Mouse (Mus musculus): Measurements from ENCODE around the gene Ufsp1. TPM values are rescaled to one million over a fixed set of nuclear protein-coding genes. Genes with fewer than 3 reads are reported as not detected.

The Ufsp1 gene
- total and polyA plus RNA-seq, 2 experiments, result 1.4 to 6.3 TPM

DNA sequence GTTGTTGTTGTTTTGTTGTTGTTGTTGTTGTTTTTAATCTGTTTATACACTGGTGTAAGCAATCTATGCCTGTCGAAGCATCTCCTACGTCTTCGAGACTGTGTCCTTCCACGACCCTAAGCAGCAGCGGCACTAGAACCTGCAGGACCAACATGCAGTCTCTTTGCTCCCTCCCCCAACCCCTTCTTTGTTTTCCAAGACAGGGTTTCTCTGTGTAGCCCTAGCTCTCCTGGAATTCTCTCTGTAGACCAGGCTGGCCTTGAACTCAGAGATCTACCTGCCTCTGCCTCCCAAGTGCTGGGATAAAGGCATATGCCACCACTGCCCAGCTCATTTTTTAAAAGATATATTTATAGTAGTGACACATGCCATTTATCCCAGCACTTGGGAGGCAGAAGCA, 49.0 kb downstream of the Ufsp1 start:
- Histone ChIP-seq H3K36me3 (ENCODE audit: control insufficient read depth, insufficient read depth, low read length) (no peaks in the 10 kb centered on the region), H3K4me3 (ENCODE audit: insufficient read depth, low read depth, low read length) (no peak overlapping the region), H3K79me2 (ENCODE audit: control insufficient read depth, insufficient read depth, low read length) (no peaks in the 10 kb centered on the region), H3K27ac (replicated peaks; ENCODE audit: insufficient read depth, low read depth, low read length) (no peak overlapping the region), H3K4me1 (ENCODE audit: control insufficient read depth, insufficient read depth, low read length) (peaks cover 13% of the 10 kb centered on the region), H3K27me3 (ENCODE audit: control insufficient read depth, insufficient read depth, low read length) (no peaks in the 10 kb centered on the region), H3K9ac (ENCODE audit: low read depth, low read length) (no peak overlapping the region)
- 98% methylated on average over 5 of the region's 5 CpGs for WGBS
- no peak for DNase-seq (ENCODE audit: extremely low read depth, low read depth, low spot score)
- no peak for TF ChIP-seq CTCF (IDR thresholded peaks at IDR 0.05; ENCODE audit: low read depth, low read length)
- no peak for TF ChIP-seq POLR2A (IDR thresholded peaks at IDR 0.05; ENCODE audit: extremely low read depth, insufficient read depth, low read length)

DNA sequence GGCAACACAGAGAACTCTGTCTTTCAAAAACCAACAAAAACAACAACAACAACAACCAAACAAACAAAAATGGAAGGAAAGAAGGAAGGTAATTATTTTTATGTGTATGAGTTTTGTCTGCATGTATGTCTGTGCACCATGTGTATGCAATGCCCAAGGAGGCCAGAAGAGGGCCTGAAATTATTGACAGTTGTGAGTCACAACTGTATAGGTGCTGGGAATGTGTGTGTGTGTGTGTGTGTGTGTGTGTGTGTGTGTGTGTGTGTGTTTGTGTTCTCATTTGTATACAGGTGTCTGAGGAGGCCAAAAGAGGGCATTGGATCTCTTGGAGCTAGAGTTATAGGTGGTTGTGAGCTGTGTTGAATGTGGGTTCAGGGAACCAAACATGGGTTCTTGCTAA, 49.4 kb downstream of the Ufsp1 start:
- no peak for DNase-seq (ENCODE audit: extremely low read depth, low read depth, low spot score)
- H3K9ac ChIP-seq (ENCODE audit: low read depth, low read length), result no peak overlapping the region
- no peaks in the 10 kb centered on the region for H3K79me2 ChIP-seq (ENCODE audit: control insufficient read depth, insufficient read depth, low read length)
- TF ChIP-seq CTCF (IDR thresholded peaks at IDR 0.05; ENCODE audit: low read depth, low read length) (no peak), POLR2A (IDR thresholded peaks at IDR 0.05; ENCODE audit: extremely low read depth, insufficient read depth, low read length) (no peak)
- H3K36me3 ChIP-seq (ENCODE audit: control insufficient read depth, insufficient read depth, low read length), result no peaks in the 10 kb centered on the region
- peaks cover 13% of the 10 kb centered on the region for H3K4me1 ChIP-seq (ENCODE audit: control insufficient read depth, insufficient read depth, low read length)
- H3K27ac ChIP-seq (replicated peaks; ENCODE audit: insufficient read depth, low read depth, low read length), result no peak overlapping the region
- H3K27me3 ChIP-seq (ENCODE audit: control insufficient read depth, insufficient read depth, low read length), result no peaks in the 10 kb centered on the region
- H3K4me3 ChIP-seq (ENCODE audit: insufficient read depth, low read depth, low read length), result no peak overlapping the region

Other genes with a start within 250 kb of the Ufsp1 start
- gene Ap1s1, start 248.5 kb upstream of the Ufsp1 start, total RNA-seq (2014; rRNA removed), result 21.5 and 23.8 TPM in 2 replicates
- gene Ap1s1, start 248.5 kb upstream of the Ufsp1 start, polyA plus RNA-seq (2012; rRNA removed), result 24.1 and 25.6 TPM in 2 replicates
- gene Serpine1, start 222.4 kb upstream of the Ufsp1 start, total RNA-seq (2014; rRNA removed), result 0.83 and 1.9 TPM in 2 replicates
- gene Serpine1, start 222.4 kb upstream of the Ufsp1 start, polyA plus RNA-seq (2012; rRNA removed), result 0.12 and 0.32 TPM in 2 replicates
- gene Trim56, start 178.4 kb upstream of the Ufsp1 start, total RNA-seq (2014; rRNA removed), result 9.3 and 11.2 TPM in 2 replicates
- 4.3 and 5.7 TPM in 2 replicates for gene Trim56, start 178.4 kb upstream of the Ufsp1 start, polyA plus RNA-seq (2012; rRNA removed)
- 0.28 TPM in 1 of 2 replicates, not detected in the other for gene Muc3, start 145.3 kb upstream of the Ufsp1 start, total RNA-seq (2014; rRNA removed)
- 0.19 and 0.37 TPM in 2 replicates for gene Muc3, start 145.3 kb upstream of the Ufsp1 start, polyA plus RNA-seq (2012; rRNA removed)
- gene Muc3a, start 82.2 kb upstream of the Ufsp1 start, total RNA-seq (2014; rRNA removed), result not detected in 2 replicates
- 0.10 and 0.12 TPM in 2 replicates for gene Muc3a, start 82.2 kb upstream of the Ufsp1 start, polyA plus RNA-seq (2012; rRNA removed)
- 0.28 and 0.34 TPM in 2 replicates for gene Ache, start 7.1 kb upstream of the Ufsp1 start, total RNA-seq (2014; rRNA removed)
- gene Ache, start 7.1 kb upstream of the Ufsp1 start, polyA plus RNA-seq (2012; rRNA removed), result 0.36 and 0.55 TPM in 2 replicates
- gene Srrt, start 13.0 kb downstream of the Ufsp1 start, total RNA-seq (2014; rRNA removed), result 20.7 and 25.2 TPM in 2 replicates
- gene Srrt, start 13.0 kb downstream of the Ufsp1 start, polyA plus RNA-seq (2012; rRNA removed), result 36.2 and 61.5 TPM in 2 replicates
- gene Trip6, start 19.8 kb downstream of the Ufsp1 start, total RNA-seq (2014; rRNA removed), result 5.8 and 6.5 TPM in 2 replicates
- gene Trip6, start 19.8 kb downstream of the Ufsp1 start, polyA plus RNA-seq (2012; rRNA removed), result 14.7 and 25.0 TPM in 2 replicates
- gene Slc12a9, start 39.0 kb downstream of the Ufsp1 start, total RNA-seq (2014; rRNA removed), result 4.0 and 4.7 TPM in 2 replicates
- 11.9 and 20.3 TPM in 2 replicates for gene Slc12a9, start 39.0 kb downstream of the Ufsp1 start, polyA plus RNA-seq (2012; rRNA removed)
- gene Ephb4, start 55.5 kb downstream of the Ufsp1 start, total RNA-seq (2014; rRNA removed), result 10.8 and 15.5 TPM in 2 replicates
- gene Ephb4, start 55.5 kb downstream of the Ufsp1 start, polyA plus RNA-seq (2012; rRNA removed), result 14.0 and 14.1 TPM in 2 replicates
- gene Zan, start 182.4 kb downstream of the Ufsp1 start, total RNA-seq (2014; rRNA removed), result under 0.01 TPM in 1 of 2 replicates, not detected in the other
- gene Zan, start 182.4 kb downstream of the Ufsp1 start, polyA plus RNA-seq (2012; rRNA removed), result 0.02 TPM in 1 of 2 replicates, not detected in the other
- 5.9 and 8.0 TPM in 2 replicates for gene Pop7, start 207.9 kb downstream of the Ufsp1 start, total RNA-seq (2014; rRNA removed)
- 15.4 and 17.8 TPM in 2 replicates for gene Pop7, start 207.9 kb downstream of the Ufsp1 start, polyA plus RNA-seq (2012; rRNA removed)
- gene Gigyf1, start 223.9 kb downstream of the Ufsp1 start, total RNA-seq (2014; rRNA removed), result 2.7 and 4.2 TPM in 2 replicates
- gene Gigyf1, start 223.9 kb downstream of the Ufsp1 start, polyA plus RNA-seq (2012; rRNA removed), result 9.3 and 14.0 TPM in 2 replicates
- gene Epo, start 238.6 kb downstream of the Ufsp1 start, total RNA-seq (2014; rRNA removed), result not detected in 2 replicates
- gene Epo, start 238.6 kb downstream of the Ufsp1 start, polyA plus RNA-seq (2012; rRNA removed), result not detected in 2 replicates
- gene Gnb2, start 238.9 kb downstream of the Ufsp1 start, total RNA-seq (2014; rRNA removed), result 87.2 and 134 TPM in 2 replicates
- 332 and 431 TPM in 2 replicates for gene Gnb2, start 238.9 kb downstream of the Ufsp1 start, polyA plus RNA-seq (2012; rRNA removed)

Measured in liver, adult 2 months (tissue).